Mouse (Mus musculus) forebrain, embryonic 14.5 days (tissue): ENCODE results near the gene Faf1. TPM values are rescaled to one million over a fixed set of nuclear protein-coding genes. Genes with fewer than 3 reads are reported as not detected.

Experiments used
- ATAC-seq: fragments of 200-750 bp; cut with Nextera tagmentation; 2 replicates; pipeline ENCODE4 v1.8.0; 2017; ENCODE audit warnings: mild to moderate bottlenecking, moderate library complexity
- DNase-seq: peaks from one replicate; pipeline ENCODE4 v3.0.0-alpha.2; 2015; ENCODE audit warnings: low spot score
- H3K27ac ChIP-seq: fragments of 300-500 bp; sonication (generic); 2 replicates; pipeline ENCODE4 v1.5.1; 2014; ENCODE audit warnings: low read depth, mild to moderate bottlenecking, control low read depth, low read length, moderate library complexity
- H3K27me3 ChIP-seq: fragments of 300-500 bp; sonication (generic); replicated peaks from 2 replicates; pipeline ENCODE4 v1.6.1; 2014; ENCODE audit warnings: low read length, control low read depth, mixed read lengths; ENCODE audit not compliant: control insufficient read depth, insufficient read depth
- H3K36me3 ChIP-seq: fragments of 300-500 bp; sonication (generic); 2 replicates; pipeline ENCODE4 v1.6.1; 2014; ENCODE audit warnings: low read length, control low read depth; ENCODE audit not compliant: control insufficient read depth, insufficient read depth
- H3K4me1 ChIP-seq: fragments of 300-500 bp; sonication (generic); 2 replicates; pipeline ENCODE4 v1.6.1; 2014; ENCODE audit warnings: antibody characterized with exemption, low read length, control low read depth; ENCODE audit not compliant: control insufficient read depth, insufficient read depth
- H3K4me2 ChIP-seq: fragments of 300-500 bp; sonication (generic); 2 replicates; pipeline ENCODE4 v1.6.1; 2014; ENCODE audit warnings: mild to moderate bottlenecking, control low read depth, low read length
- H3K4me3 ChIP-seq: fragments of 300-500 bp; sonication (generic); 2 replicates; pipeline ENCODE4 v1.5.1; 2014; ENCODE audit warnings: low read depth, low read length, control low read depth
- H3K9ac ChIP-seq: fragments of 300-500 bp; sonication (generic); 2 replicates; pipeline ENCODE4 v1.6.1; 2014; ENCODE audit warnings: mild to moderate bottlenecking, low read length, control low read depth, moderate library complexity
- H3K9me3 ChIP-seq: fragments of 300-500 bp; sonication (generic); replicated peaks from 2 replicates; pipeline ENCODE4 v1.6.1; 2016; ENCODE audit warnings: low read length, control low read depth, mixed read lengths; ENCODE audit not compliant: control insufficient read depth
- WGBS: fragments of 180-500 bp; shearing (Covaris S2); extraction: QIAGEN DNeasy Blood & Tissue Kit; methylation state at CpG from one replicate; pipeline ENCODE4 v1.1.7; 2014; 5-methylcytosine and 5-hydroxymethylcytosine counted together
- polyA plus RNA-seq: library from polyadenylated mRNA; unstranded; fragments of >200 nt; fragmentation: Nextera tagmentation; extraction: Ambion mirVana; gene quantifications from 2 replicates; pipeline ENCODE4 v1.2.1, GENCODE M21; 2014

Gene Faf1
- polyA plus RNA-seq, 1 experiment from 2014 or later: 34.8 TPM

DNA sequence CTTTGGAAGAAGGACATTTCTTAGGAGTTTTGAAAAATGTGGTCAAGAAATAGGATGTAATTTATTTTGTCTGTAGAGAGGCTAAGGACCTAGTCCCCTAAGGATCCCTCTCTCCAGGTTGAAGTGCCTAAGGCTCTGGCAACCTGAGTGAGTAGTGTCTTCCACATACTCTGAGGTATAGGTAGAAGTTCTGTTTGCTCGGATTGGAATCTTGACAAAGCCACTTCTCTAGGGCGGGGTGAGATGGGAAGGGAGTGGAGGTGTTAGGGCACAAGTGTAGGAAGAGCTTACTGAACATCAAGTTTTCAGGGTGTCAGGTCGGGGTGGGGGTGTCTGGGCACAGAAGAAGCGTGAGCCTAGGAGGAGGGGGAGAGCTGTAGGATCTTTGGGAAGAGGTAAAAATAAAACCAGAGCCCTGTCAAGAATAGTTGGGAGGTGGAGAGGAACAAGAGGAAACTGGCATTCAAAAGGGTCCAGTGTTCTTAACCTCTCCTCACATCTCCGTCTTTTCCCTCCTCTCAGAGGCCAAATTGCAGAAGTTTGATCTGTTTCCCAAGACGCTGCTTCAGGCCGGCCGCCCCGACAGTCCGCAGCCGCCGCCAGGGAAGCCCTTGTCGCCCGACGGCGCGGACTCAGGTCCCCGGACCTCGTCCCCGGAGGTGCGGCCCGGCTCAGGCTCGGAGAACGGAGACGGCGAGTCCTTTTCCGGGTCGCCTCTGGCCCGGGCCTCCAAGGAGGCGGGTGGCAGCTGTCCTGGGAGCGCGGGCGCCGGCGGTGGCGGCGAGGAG is 304.9 kb downstream of the Faf1 start:
- Histone ChIP-seq H3K4me1 (no peaks in the 10 kb centered on the region), H3K9ac (peak overlapping the region; percentile 90), H3K27me3 (peaks cover 63% of the 10 kb centered on the region), H3K4me2 (peak overlapping the region; percentile 81), H3K27ac (peak overlapping the region; percentile 83), H3K9me3 (no peaks in the 10 kb centered on the region), H3K36me3 (peaks cover 8% of the 10 kb centered on the region; the same call in 1 of the 2 replicates), H3K4me3 (peak overlapping the region; percentile 60)
- WGBS: under 1% methylated on average over 37 of the region's 37 CpGs
- DNase-seq (peak; percentile 20), ATAC-seq (no peak)

DNA sequence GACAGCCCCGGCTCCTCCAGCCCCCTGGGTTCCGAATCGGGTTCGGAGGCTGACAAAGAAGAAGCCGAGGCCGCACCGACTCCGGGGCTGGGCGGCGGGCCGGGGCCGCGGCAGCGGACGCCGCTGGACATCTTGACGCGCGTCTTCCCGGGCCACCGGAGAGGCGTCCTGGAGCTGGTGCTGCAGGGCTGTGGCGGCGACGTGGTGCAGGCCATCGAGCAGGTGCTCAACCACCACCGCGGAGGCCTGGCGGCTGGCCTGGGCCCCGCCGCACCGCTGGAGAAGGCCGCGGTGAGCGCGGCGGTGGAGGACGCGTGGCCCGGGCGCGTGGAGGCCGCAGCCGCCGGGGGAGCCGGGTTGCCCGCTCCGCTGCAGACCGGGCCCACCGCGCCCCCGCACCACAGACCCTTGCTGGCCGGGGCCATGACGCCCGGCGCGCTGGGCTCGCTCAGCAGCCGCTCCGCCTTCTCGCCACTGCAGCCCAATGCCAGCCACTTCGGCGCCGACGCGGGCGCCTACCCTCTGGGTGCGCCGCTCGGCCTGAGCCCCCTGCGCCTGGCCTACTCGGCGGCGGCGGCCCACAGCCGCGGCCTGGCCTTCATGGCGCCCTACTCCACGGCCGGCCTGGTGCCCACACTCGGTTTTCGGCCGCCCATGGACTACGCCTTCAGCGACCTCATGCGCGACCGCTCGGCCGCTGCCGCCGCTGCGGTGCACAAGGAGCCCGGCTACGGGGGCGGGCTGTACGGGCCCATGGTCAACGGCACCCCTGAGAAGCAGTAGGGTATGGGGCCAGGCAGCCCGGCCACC is 305.7 kb downstream of the Faf1 start:
- peak overlapping the region; percentile 90 for H3K9ac ChIP-seq
- 0 out of 2 replicates have a peak, but pooled peaks cover 2% of the 10 kb centered on the region for H3K4me1 ChIP-seq
- WGBS: under 1% methylated on average over 72 of the region's 99 CpGs
- H3K27ac ChIP-seq: peak overlapping the region; percentile 83
- peak overlapping the region; percentile 60 for H3K4me3 ChIP-seq
- ATAC-seq: no peak
- peaks cover 8% of the 10 kb centered on the region; the same call in 1 of the 2 replicates for H3K36me3 ChIP-seq
- no peaks in the 10 kb centered on the region for H3K9me3 ChIP-seq
- peaks cover 63% of the 10 kb centered on the region for H3K27me3 ChIP-seq
- peak; percentile 20 for DNase-seq
- peak overlapping the region; percentile 81 for H3K4me2 ChIP-seq

DNA sequence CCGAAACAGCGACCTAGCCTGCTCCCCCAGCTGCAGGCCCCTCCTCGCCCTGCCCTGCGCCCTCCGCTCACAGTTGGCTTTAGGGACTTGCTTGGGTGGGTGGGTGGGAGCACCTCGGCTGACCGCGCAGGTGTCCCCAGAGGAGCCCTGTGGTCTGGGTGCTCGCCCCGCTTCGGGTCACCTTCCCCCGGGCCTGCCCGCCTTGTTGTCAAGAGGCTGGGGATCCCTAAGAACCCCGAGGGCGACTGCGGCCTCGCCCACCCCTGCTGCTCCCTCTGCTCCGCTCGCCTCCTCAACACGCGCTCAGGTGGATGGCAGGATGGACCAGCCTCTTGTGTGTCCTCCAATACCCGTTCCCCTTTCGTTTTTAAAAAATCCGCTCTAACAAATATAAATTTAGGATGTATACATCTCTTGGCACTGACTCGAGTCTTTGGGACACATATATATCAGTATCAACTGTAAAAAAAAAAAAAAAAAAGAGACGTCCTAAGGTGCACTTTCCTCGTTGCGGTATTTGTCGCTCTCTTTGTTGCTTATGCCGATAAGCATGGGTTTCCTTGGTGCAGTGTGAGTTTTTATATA is 306.4 kb downstream of the Faf1 start:
- peak; percentile 24 for DNase-seq

DNA sequence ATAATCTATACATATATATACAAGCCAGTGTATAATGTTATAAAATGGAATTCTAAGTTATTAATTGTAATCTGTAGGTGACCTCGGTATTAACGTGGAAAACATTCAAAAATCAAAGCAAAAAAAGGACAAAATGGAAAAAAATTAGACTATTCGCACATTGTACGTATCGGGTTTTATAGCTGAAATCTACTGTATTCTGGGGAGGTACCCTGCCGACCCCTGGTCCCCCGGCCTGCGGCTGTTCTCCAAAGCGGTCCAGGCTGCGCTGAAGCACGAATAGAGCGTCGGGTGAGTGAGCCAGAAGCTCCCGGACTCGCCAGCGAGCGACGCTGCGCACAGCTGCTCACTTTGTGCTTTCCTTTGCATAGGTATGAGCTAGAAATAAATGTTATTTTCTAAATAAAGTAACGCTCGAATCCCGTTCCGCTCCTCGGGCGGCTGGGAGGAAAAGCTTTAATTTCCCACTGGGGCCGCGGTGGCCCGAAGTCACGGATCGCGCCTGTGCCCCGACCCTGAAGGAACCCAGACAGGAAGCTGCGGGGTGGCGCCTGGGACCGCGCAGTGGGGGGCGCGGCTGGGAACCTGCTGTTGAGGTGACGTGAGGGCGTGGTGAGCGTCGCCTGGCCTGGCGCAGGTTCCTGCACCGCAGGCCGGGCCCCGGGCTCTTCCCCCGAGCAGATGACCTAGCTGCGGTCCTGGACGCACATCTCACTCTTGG is 307.1 kb downstream of the Faf1 start:
- Histone ChIP-seq H3K9ac (peak overlapping the region; percentile 90), H3K4me1 (0 out of 2 replicates have a peak, but pooled peaks cover 3% of the 10 kb centered on the region)

More for the DNA sequence above, 306.4 kb downstream of the Faf1 start:
- Histone ChIP-seq H3K36me3 (peaks cover 8% of the 10 kb centered on the region; the same call in 1 of the 2 replicates), H3K4me1 (0 out of 2 replicates have a peak, but pooled peaks cover 3% of the 10 kb centered on the region), H3K27ac (peak overlapping the region; percentile 83), H3K9me3 (no peaks in the 10 kb centered on the region), H3K4me2 (peak overlapping the region; percentile 81), H3K4me3 (peak overlapping the region; percentile 60), H3K27me3 (peaks cover 61% of the 10 kb centered on the region), H3K9ac (peak overlapping the region; percentile 90)
- ATAC-seq: no peak
- 2% methylated on average over 25 of the region's 30 CpGs for WGBS

DNA sequence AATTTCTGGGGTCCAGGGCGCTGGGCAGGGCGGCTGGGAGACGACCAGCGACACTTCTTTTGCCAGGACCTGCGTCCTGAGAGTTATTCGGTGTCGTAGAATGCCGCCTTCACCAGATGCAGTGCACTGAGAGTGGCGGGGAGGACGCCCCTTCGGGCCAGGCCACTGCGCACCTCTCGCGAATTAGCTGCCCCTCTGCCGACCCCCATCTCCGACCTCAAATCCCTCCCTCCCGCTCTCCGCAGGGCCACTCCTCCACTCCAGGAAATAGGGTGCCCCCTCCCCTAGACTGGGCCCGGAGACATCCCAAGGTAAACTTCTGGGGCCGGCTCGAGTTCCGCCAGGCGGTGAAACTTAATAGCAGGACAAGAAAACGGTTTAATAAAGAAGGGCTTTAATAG is 307.6 kb downstream of the Faf1 start:
- H3K9ac ChIP-seq: peak overlapping the region; percentile 90
- WGBS: 2% methylated on average over 24 of the region's 24 CpGs
- peak overlapping the region; percentile 81 for H3K4me2 ChIP-seq
- peak overlapping the region; percentile 92 for H3K27ac ChIP-seq
- ATAC-seq (peak; percentile 35), DNase-seq (peak; percentile 72)
- no peaks in the 10 kb centered on the region for H3K9me3 ChIP-seq
- 0 out of 2 replicates have a peak, but pooled peaks cover 3% of the 10 kb centered on the region for H3K4me1 ChIP-seq
- H3K4me3 ChIP-seq: peak overlapping the region; percentile 60
- H3K27me3 ChIP-seq: peaks cover 56% of the 10 kb centered on the region
- peaks cover 8% of the 10 kb centered on the region; the same call in 1 of the 2 replicates for H3K36me3 ChIP-seq

More for the DNA sequence above, 307.1 kb downstream of the Faf1 start:
- DNase-seq (peak; percentile 60), ATAC-seq (peak; percentile 10; the same call in 1 of the 2 replicates)
- Histone ChIP-seq H3K4me2 (peak overlapping the region; percentile 81), H3K9me3 (no peaks in the 10 kb centered on the region), H3K27me3 (peaks cover 56% of the 10 kb centered on the region), H3K36me3 (peaks cover 8% of the 10 kb centered on the region; the same call in 1 of the 2 replicates), H3K27ac (peak overlapping the region; percentile 92), H3K4me3 (peak overlapping the region; percentile 60)
- 1% methylated on average over 49 of the region's 49 CpGs for WGBS

DNA sequence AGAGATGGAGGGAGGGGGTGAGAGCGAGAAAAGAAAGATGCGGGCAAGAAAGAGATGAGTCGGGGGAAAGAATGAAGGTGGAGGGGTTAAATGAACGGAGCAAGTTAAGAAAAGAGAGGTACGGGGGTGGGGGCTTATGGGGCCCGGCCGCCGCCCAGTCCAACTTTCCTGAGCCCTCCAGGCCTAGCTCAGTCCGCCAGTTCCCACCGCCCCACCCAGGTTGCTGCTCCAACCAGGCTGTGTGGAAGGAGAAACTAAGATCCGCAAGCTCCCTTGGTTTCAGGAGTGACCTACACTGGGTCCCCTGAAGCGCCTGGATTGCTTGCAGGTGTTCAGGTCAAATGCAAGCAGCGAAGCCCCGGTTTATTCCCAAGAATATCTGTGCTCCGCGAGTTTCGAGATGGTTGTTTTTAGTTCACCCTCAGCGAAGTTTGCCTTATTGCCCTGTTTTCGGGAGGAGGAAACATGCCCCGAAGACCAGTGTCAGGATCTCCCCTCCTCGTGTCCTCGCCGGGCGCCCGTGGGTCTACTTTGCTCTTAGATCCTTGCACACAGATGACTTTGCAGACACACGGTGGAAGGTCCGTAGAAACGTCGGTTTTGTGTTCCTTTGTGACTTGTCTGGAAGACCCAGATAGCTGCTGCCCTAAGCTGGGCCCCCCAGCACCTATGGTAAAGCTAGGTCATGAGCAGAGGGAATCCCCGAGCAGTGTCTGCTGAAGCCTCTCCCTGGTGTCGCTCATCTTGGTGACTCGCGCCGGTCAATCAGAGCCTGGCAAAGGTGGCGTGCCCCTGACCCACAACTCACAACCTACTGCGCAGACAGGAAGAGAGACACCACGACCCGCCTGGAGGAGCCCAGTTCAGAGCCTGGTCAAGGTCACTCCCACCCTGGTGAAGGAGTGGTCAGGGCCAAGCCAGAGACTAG is 308.4 kb downstream of the Faf1 start:
- Histone ChIP-seq H3K27me3 (peaks cover 52% of the 10 kb centered on the region), H3K4me2 (peak overlapping the region; percentile 81), H3K9ac (peak overlapping the region; percentile 90), H3K27ac (peak overlapping the region; percentile 92), H3K4me1 (0 out of 2 replicates have a peak, but pooled peaks cover 3% of the 10 kb centered on the region), H3K9me3 (no peaks in the 10 kb centered on the region), H3K4me3 (peak overlapping the region; percentile 60), H3K36me3 (peaks cover 8% of the 10 kb centered on the region; the same call in 1 of the 2 replicates)
- WGBS: 2% methylated on average over 38 of the region's 38 CpGs
- peak; percentile 33 for DNase-seq
- peak; percentile 10 for ATAC-seq

DNA sequence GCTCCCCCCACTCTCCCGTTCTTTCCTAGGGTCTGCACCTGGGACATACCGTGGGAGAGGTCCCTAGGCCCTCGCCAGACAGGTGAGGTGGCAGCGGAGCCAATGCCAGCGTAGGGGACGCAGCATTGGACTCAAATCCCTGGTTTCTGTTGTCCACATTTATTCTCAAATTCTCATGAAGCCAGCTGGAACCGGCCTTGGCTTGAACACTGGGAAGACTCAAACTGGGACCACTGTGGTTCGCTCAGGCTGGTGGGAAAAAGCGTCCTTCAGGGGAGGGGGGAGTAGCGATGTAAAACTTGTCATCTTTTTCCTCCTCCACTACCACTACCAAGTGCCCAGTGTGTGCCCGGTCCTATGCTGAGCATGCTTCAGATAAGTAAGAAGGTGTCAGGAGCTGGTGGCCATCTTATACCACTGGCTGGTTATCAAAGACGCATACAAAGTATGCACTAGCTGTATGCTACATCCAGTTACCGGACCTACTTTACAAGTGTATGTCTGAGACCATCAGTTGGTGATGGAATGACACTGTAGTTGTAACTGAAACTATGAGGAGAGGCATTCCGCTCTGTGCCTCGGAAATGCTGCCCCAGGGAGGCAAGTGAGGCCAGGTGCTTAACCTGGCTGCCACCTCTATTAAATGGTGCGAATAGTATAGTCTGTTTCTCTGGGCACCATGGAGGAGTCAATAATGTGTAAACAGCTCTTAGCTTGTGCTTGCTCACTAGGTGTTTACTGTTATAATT is 309.2 kb downstream of the Faf1 start:
- 0 out of 2 replicates have a peak, but pooled peaks cover 3% of the 10 kb centered on the region for H3K4me1 ChIP-seq
- ATAC-seq (no peak), DNase-seq (peak; percentile 46)
- 0 out of 2 replicates have a peak overlapping the region, but pooled peaks have one; percentile 11 for H3K4me3 ChIP-seq
- peaks cover 44% of the 10 kb centered on the region for H3K27me3 ChIP-seq
- H3K9me3 ChIP-seq: no peaks in the 10 kb centered on the region
- H3K36me3 ChIP-seq: peaks cover 8% of the 10 kb centered on the region; the same call in 1 of the 2 replicates
- H3K9ac ChIP-seq: peak overlapping the region; percentile 90
- H3K27ac ChIP-seq: peak overlapping the region; percentile 92
- peak overlapping the region; percentile 81 for H3K4me2 ChIP-seq
- 7% methylated on average over 16 of the region's 16 CpGs for WGBS
